19 mouse cellular contexts compared by ENCODE assay signal in the genomic region with DNA sequence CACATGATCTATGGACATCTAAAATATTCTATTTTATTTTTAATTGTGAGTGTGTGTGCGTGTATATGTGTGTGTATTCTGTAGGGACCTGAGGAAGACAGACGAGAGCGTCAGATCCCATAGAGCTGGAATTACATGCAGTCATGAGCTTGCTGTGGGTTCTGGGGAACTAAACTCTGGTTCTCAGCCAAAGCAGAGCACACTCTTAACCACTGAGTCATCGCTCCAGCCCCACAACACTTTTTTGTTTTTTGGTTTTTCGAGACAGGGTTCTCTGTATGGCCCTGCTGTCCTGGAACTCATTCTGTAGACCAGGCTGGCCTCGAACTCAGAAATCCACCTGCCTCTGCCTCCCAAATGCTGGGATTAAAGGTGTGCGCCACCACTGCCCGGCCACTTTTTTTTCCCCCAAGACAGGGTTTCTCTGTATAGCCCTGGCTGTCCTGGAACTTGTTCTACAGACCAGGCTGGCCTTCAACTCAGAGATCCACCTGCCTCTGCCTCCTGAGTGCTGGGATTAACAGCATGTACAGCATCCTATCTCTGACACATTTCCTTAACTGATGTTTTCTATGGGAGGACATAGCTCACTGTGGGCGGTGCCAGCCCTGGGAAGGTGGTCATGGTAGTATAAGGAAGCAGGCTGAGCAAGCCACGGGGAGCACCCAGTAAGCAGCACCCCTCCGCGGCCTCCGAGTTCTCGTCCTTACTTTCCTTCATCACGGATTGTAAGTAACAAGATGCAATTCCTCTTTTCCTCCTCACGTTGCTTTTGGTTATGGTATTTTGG.
A peak's percentile ranks its signal among the peaks of the same experiment; 100 is the strongest.
DNase-seq lines count a peak whose midpoint lies in the region; TF ChIP-seq lines count a peak whose summit lies in the region.
"Had no signal": no experiment of that assay in that cellular context is flagged by ENCODE, and none has a peak within 500 bp of the region (broad histone marks: within the 10 kb centered on the region; RNA-seq: fewer than 3 reads in every experiment).

No protein-coding gene starts in this region.

- H3K36me3 ChIP-seq in MEL (ENCODE audit: control insufficient read depth in 1 of 2, insufficient read depth in 2 of 2, low read length in 2 of 2) (peaks cover 0 to 4% of the 10 kb centered on the region in 2 experiments; a peak in 2 of 4 replicates), macrophage (ENCODE audit: inconsistent target) (peaks cover 20% of the 10 kb centered on the region)
- peaks cover 28% of the 10 kb centered on the region for H3K36me3 ChIP-seq in limb, embryonic 10.5 days
- H3K36me3 ChIP-seq: forebrain, embryonic 15.5 days had no signal

- WGBS in macrophage (ENCODE audit: missing documents) = 54% methylated on average over 12 of the region's 16 CpGs
- WGBS in limb, embryonic 10.5 days = 94% methylated on average over 16 of the region's 16 CpGs

- peak overlapping the region; percentile 53 for H3K27ac ChIP-seq in gastrocnemius, adult 2 months
- no peak overlapping the region for H3K27ac ChIP-seq in MEL (ENCODE audit: control insufficient read depth, low read depth, low read length)
- H3K27ac ChIP-seq in bone marrow macrophage, adult 2 months (ENCODE audit: insufficient read depth, low read depth, low read length) = peak overlapping the region; percentile 100
- peak overlapping the region; percentile 90 for H3K27ac ChIP-seq in macrophage
- H3K27ac ChIP-seq in limb, embryonic 10.5 days = no peak overlapping the region
- H3K27ac ChIP-seq: embryonic facial prominence, embryonic 12.5 days; forebrain, embryonic 15.5 days; heart, embryonic 10.5 days; kidney, postnatal 0 days; midbrain, embryonic 10.5 days; neural tube, embryonic 15.5 days had no signal

- H3K4me1 ChIP-seq in MEL (ENCODE audit: control insufficient read depth in 1 of 2, insufficient read depth in 2 of 2, low read length in 2 of 2) = peaks cover 0 to 18% of the 10 kb centered on the region in 2 experiments; a peak in 3 of 4 replicates
- peaks cover 43% of the 10 kb centered on the region for H3K4me1 ChIP-seq in bone marrow macrophage, adult 2 months (ENCODE audit: control insufficient read depth, insufficient read depth, low read length)
- H3K4me1 ChIP-seq in limb, embryonic 10.5 days = no peaks in the 10 kb centered on the region
- H3K4me1 ChIP-seq: embryonic facial prominence, embryonic 12.5 days; forebrain, embryonic 15.5 days; neural tube, embryonic 15.5 days had no signal

- H3K4me3 ChIP-seq in gastrocnemius, adult 2 months = no peak overlapping the region
- H3K4me3 ChIP-seq in MEL (ENCODE audit: control insufficient read depth in 1 of 2, insufficient read depth in 1 of 2, low read depth in 2 of 2, low read length in 2 of 2) (no peak overlapping the region), macrophage (ENCODE audit: inconsistent target) (no peak overlapping the region)
- peak overlapping the region; percentile 34 for H3K4me3 ChIP-seq in bone marrow macrophage, adult 2 months (ENCODE audit: insufficient read depth, low read length)
- no peak overlapping the region for H3K4me3 ChIP-seq in limb, embryonic 10.5 days
- H3K4me3 ChIP-seq: embryonic facial prominence, embryonic 12.5 days; forebrain, embryonic 15.5 days; heart, embryonic 10.5 days; midbrain, embryonic 10.5 days; neural tube, embryonic 15.5 days had no signal

- TF ChIP-seq RAD21 in MEL (IDR thresholded peaks at IDR 0.05; ENCODE audit: low read depth, low read length) = no peak

- no peak for TF ChIP-seq CTCF in gastrocnemius, adult 2 months (IDR thresholded peaks at IDR 0.05)
- no peak for TF ChIP-seq CTCF in MEL (IDR thresholded peaks at IDR 0.05 in 2 of 3, conservative IDR thresholded peaks at IDR 0.05 in 1 of 3; ENCODE audit: control insufficient read depth in 1 of 3, insufficient read depth in 1 of 3, low read depth in 2 of 3, low read length in 3 of 3, poor library complexity in 1 of 3, severe bottlenecking in 1 of 3)
- TF ChIP-seq CTCF in bone marrow macrophage, adult 2 months (IDR thresholded peaks at IDR 0.05; ENCODE audit: low read depth, low read length) = no peak

- H3K79me2 ChIP-seq in MEL (ENCODE audit: control insufficient read depth, insufficient read depth, low read length, poor library complexity) (no peaks in the 10 kb centered on the region), macrophage (ENCODE audit: inconsistent target) (peaks cover 74% of the 10 kb centered on the region)

- no peak for TF ChIP-seq EP300 in MEL (IDR thresholded peaks at IDR 0.05; ENCODE audit: low read depth in 1 of 2, low read length in 2 of 2)

- intact Hi-C loops in gastrocnemius, adult 2 months (cut with DNase I) = no loop called here

- H3K9ac ChIP-seq in MEL (ENCODE audit: control insufficient read depth, low read depth, low read length, poor library complexity, severe bottlenecking) = no peak overlapping the region
- H3K9ac ChIP-seq: embryonic facial prominence, embryonic 12.5 days; forebrain, embryonic 15.5 days; neural tube, embryonic 15.5 days had no signal

- no peak for DNase-seq in gastrocnemius, adult 2 months
- no peak for DNase-seq in gastrocnemius, adult 18-20 months (ENCODE audit: low spot score)
- DNase-seq in MEL (ENCODE audit: low read depth, low spot score) = peak; percentile 37
- DNase-seq in limb, embryonic 10.5 days (ENCODE audit: low spot score) = no peak
- no peak for DNase-seq in spleen, adult 18-20 months
- DNase-seq in layer of hippocampus, adult 9-10 months (ENCODE audit: low spot score) = no peak
- DNase-seq: adrenal gland, adult 2 months; cerebellum, adult 9-10 months; gastrocnemius, postnatal 36 days; lung, postnatal 4 days; right cerebral cortex, postnatal 14 days had no signal

- H3K27me3 ChIP-seq in MEL (ENCODE audit: control insufficient read depth in 1 of 2, insufficient read depth in 2 of 2, low read length in 2 of 2) = no peaks in the 10 kb centered on the region
- no peaks in the 10 kb centered on the region for H3K27me3 ChIP-seq in limb, embryonic 10.5 days (ENCODE audit: low read depth, poor library complexity, severe bottlenecking)
- H3K27me3 ChIP-seq: embryonic facial prominence, embryonic 12.5 days; forebrain, embryonic 15.5 days; neural tube, embryonic 15.5 days had no signal

- H3K9me3 ChIP-seq in MEL (replicated peaks; ENCODE audit: insufficient read depth, low read length) = no peaks in the 10 kb centered on the region
- H3K9me3 ChIP-seq in limb, embryonic 10.5 days (replicated peaks) = no peaks in the 10 kb centered on the region
- H3K9me3 ChIP-seq: embryonic facial prominence, embryonic 12.5 days; forebrain, embryonic 15.5 days; heart, embryonic 10.5 days; neural tube, embryonic 15.5 days had no signal

- no peak for TF ChIP-seq POLR2A in MEL (IDR thresholded peaks at IDR 0.05; ENCODE audit: control insufficient read depth in 1 of 2, insufficient read depth in 1 of 2, low read depth in 1 of 2, low read length in 2 of 2, poor library complexity in 1 of 2)
- TF ChIP-seq POLR2A in bone marrow macrophage, adult 2 months (IDR thresholded peaks at IDR 0.05; ENCODE audit: borderline replicate concordance, low read depth, low read length) = no peak

TF ChIP-seq in MEL, 35 proteins besides CTCF, POLR2A, EP300 and RAD21:
- TF ChIP-seq ZNF384 (IDR thresholded peaks at IDR 0.05; ENCODE audit: low read depth, low read length) (no peak), USF1 (IDR thresholded peaks at IDR 0.05; ENCODE audit: low read depth, low read length) (no peak), JUND (IDR thresholded peaks at IDR 0.05; ENCODE audit: low read depth, low read length) (no peak), TCF12 (IDR thresholded peaks at IDR 0.05; ENCODE audit: low read depth, low read length) (no peak), CHD2 (IDR thresholded peaks at IDR 0.05; ENCODE audit: low read length) (no peak), BHLHE40 (IDR thresholded peaks at IDR 0.05; ENCODE audit: borderline replicate concordance, low read depth, low read length) (no peak), SIN3A (IDR thresholded peaks at IDR 0.05; ENCODE audit: low read length) (no peak), RCOR1 (IDR thresholded peaks at IDR 0.05; ENCODE audit: low read depth, low read length) (no peak), MAZ (IDR thresholded peaks at IDR 0.05; ENCODE audit: low read depth, low read length) (no peak), GABPA (IDR thresholded peaks at IDR 0.05; ENCODE audit: low read depth, low read length) (no peak), KAT2A (conservative IDR thresholded peaks at IDR 0.05; ENCODE audit: low read depth, low read length) (no peak), MEF2A (IDR thresholded peaks at IDR 0.05; ENCODE audit: extremely low read depth, insufficient replicate concordance, low read depth, low read length, poor library complexity, severe bottlenecking) (no peak), TAL1 (IDR thresholded peaks at IDR 0.05; ENCODE audit: low read length) (no peak), MAX (IDR thresholded peaks at IDR 0.05; ENCODE audit: low read length) (no peak), HCFC1 (IDR thresholded peaks at IDR 0.05; ENCODE audit: low read depth, low read length) (no peak), POLR2AphosphoS5 (IDR thresholded peaks at IDR 0.05; ENCODE audit: borderline replicate concordance, low read depth, low read length) (no peak)
TF ChIP-seq in MEL: peak in this region for 0.

Comparison
In these comparisons a context has a peak if more than half of its experiments do, and no peak if none do; other contexts are left out.
1. H3K27ac ChIP-seq: peak in gastrocnemius, adult 2 months (single experiment), bone marrow macrophage, adult 2 months (single experiment) and macrophage (single experiment); none in MEL (single experiment) and limb, embryonic 10.5 days (single experiment).